Mouse (Mus musculus): ENCODE measurements around the gene Cacnb2. TPM values are rescaled to one million over a fixed set of nuclear protein-coding genes. Genes with fewer than 3 reads are reported as not detected.

Gene Cacnb2
- polyA plus RNA-seq, 1 experiment from 2014 or later: 3.3 TPM

DNA sequence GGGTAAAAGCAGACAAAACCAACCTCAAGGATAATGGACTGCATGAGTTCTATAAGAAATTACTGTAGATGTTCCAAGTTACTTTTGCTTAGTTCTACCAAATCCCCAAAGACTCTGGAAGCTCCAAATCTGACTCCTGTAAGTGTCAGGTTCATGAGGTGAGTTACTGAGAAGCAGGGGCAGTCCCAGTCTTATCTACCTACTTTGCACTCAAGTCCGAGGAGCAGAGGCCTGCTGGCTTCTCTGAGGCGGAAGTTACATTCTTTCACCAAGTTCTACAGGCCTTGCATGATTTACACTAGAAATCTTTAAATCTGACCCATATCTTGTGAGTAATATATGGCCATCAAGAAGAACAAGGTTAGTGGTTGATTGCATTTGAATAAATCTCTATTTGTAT, 329.1 kb downstream of the Cacnb2 start:
- no peak overlapping the region for H3K9ac ChIP-seq (ENCODE audit: low read length)
- H3K27me3 ChIP-seq (ENCODE audit: control insufficient read depth, insufficient read depth, low read length): no peaks in the 10 kb centered on the region
- H3K36me3 ChIP-seq (ENCODE audit: control insufficient read depth, insufficient read depth, low read length): no peaks in the 10 kb centered on the region
- no peak for ATAC-seq (ENCODE audit: insufficient read depth, low FRiP score)
- no peak overlapping the region for H3K4me2 ChIP-seq (ENCODE audit: low read depth, low read length)
- WGBS: 82% methylated on average over 2 of the region's 2 CpGs
- no peak overlapping the region for H3K4me3 ChIP-seq (replicated peaks; ENCODE audit: low read length)
- no peak overlapping the region for H3K27ac ChIP-seq (ENCODE audit: low read length)
- H3K4me1 ChIP-seq (ENCODE audit: control insufficient read depth, insufficient read depth, low read length): no peaks in the 10 kb centered on the region; the same call in 1 of the 2 replicates
- no peaks in the 10 kb centered on the region for H3K9me3 ChIP-seq (replicated peaks; ENCODE audit: control insufficient read depth, low read length)

DNA sequence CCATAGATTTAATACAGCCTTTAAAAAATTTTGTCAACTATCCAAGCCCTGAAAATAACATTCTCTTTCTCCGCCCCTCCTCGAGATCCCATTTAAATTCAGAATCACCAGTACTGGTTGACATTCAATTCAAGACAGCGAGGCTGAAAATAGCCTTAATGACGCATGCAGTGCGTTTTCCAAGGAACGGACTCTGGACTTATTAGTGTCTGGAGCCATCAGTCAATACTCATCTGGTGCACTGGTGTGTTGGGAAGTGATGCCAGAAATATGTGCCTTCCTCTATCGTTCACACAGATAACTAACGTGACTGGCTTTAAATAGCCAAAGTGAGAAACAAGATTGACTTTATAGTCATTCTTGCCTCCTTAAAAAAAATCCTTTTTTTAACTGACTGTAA, 333.6 kb downstream of the Cacnb2 start:
- 65% methylated on average over 8 of the region's 8 CpGs for WGBS
- ATAC-seq (ENCODE audit: insufficient read depth, low FRiP score): no peak

DNA sequence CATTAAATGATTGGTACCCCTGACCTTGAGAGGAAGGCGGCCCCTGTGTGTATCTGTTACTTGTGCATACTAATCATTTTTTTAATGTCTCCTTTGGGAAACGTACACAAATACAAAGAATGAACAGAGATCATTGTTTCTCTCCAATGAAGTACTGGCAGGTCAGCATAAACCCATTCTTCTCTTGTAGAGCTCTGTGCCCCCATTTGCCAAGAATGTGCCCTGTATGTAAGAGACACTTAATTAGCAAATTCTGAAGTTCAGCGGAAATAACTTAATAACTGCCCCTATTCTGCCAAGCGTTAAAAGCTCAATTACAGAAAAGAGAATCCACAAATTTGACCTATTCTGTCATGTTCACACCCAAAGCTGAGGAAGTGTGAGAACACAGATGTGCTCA, 339.4 kb downstream of the Cacnb2 start:
- H3K27me3 ChIP-seq (ENCODE audit: control insufficient read depth, insufficient read depth, low read length): no peaks in the 10 kb centered on the region
- ATAC-seq (ENCODE audit: insufficient read depth, low FRiP score): no peak
- H3K9ac ChIP-seq (ENCODE audit: low read length): no peak overlapping the region
- no peak overlapping the region for H3K4me2 ChIP-seq (ENCODE audit: low read depth, low read length)
- H3K27ac ChIP-seq (ENCODE audit: low read length): no peak overlapping the region
- H3K36me3 ChIP-seq (ENCODE audit: control insufficient read depth, insufficient read depth, low read length): no peaks in the 10 kb centered on the region
- no peaks in the 10 kb centered on the region for H3K9me3 ChIP-seq (replicated peaks; ENCODE audit: control insufficient read depth, low read length)
- WGBS: 77% methylated on average over 4 of the region's 4 CpGs
- no peaks in the 10 kb centered on the region for H3K4me1 ChIP-seq (ENCODE audit: control insufficient read depth, insufficient read depth, low read length)
- no peak overlapping the region for H3K4me3 ChIP-seq (replicated peaks; ENCODE audit: low read length)

More for the DNA sequence above, 333.6 kb downstream of the Cacnb2 start:
- Histone ChIP-seq H3K4me2 (ENCODE audit: low read depth, low read length) (no peak overlapping the region), H3K9ac (ENCODE audit: low read length) (no peak overlapping the region), H3K36me3 (ENCODE audit: control insufficient read depth, insufficient read depth, low read length) (no peaks in the 10 kb centered on the region), H3K27ac (ENCODE audit: low read length) (no peak overlapping the region), H3K27me3 (ENCODE audit: control insufficient read depth, insufficient read depth, low read length) (no peaks in the 10 kb centered on the region), H3K4me3 (replicated peaks; ENCODE audit: low read length) (no peak overlapping the region), H3K9me3 (replicated peaks; ENCODE audit: control insufficient read depth, low read length) (no peaks in the 10 kb centered on the region), H3K4me1 (ENCODE audit: control insufficient read depth, insufficient read depth, low read length) (no peaks in the 10 kb centered on the region; the same call in 1 of the 2 replicates)

DNA sequence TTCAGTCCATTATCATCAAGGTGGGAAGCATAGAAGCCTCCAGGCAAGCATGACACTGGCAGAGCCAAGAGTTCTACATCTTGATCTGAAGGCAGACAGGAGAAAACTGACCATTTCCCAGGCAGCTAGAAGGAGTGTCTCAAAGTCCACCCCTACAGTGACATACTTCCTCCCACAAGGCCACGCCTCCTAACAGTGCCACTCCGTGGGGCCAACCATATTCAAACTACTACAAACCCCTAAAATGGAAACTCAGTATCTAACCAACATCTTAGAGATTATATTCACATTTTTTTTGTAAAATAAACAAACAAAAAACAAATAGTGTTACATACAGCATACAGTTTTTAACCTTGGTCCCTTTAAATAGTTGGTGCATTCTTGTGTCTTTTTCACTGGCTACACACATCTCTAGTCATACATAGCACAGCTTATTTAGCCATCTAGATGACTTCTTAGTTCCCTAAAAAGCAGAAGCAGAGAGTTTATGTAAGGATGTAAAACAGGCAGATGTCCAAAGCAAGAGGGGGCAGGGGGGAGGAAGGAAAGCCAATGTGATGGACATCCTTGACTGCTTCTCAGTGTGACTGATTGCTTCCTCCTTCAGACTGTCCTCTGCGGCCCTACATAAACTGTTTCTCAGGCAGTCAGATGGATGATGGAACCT, 340.9 kb downstream of the Cacnb2 start:
- Histone ChIP-seq H3K27me3 (ENCODE audit: control insufficient read depth, insufficient read depth, low read length) (no peaks in the 10 kb centered on the region), H3K9ac (ENCODE audit: low read length) (no peak overlapping the region), H3K9me3 (replicated peaks; ENCODE audit: control insufficient read depth, low read length) (no peaks in the 10 kb centered on the region), H3K4me3 (replicated peaks; ENCODE audit: low read length) (no peak overlapping the region), H3K4me2 (ENCODE audit: low read depth, low read length) (no peak overlapping the region), H3K36me3 (ENCODE audit: control insufficient read depth, insufficient read depth, low read length) (no peaks in the 10 kb centered on the region), H3K27ac (ENCODE audit: low read length) (no peak overlapping the region), H3K4me1 (ENCODE audit: control insufficient read depth, insufficient read depth, low read length) (no peaks in the 10 kb centered on the region)
- WGBS: 76% methylated on average over 3 of the region's 3 CpGs
- ATAC-seq (ENCODE audit: insufficient read depth, low FRiP score): no peak

DNA sequence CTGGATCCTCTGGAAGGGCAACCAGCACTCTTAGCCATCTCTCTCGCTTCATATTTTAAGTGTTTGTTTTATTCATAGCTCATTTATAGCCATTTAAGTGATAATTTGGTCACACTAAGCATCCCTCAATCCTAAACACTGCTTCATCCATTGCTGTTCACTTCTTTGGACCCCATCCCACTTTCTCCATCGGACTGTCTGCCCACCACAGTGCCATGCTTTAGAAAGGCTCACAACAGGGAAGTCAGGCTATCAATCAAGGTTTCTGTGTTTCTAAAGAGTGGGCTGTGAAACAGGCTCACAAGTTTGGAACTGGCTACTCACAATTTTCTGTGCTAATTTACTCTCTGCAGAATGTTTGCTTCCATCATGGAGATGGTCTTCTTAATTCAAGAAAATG, 350.2 kb downstream of the Cacnb2 start:
- H3K9ac ChIP-seq (ENCODE audit: low read length): no peak overlapping the region
- H3K9me3 ChIP-seq (replicated peaks; ENCODE audit: control insufficient read depth, low read length): no peaks in the 10 kb centered on the region
- ATAC-seq (ENCODE audit: insufficient read depth, low FRiP score): no peak
- WGBS: 70% methylated on average over 2 of the region's 2 CpGs
- no peak overlapping the region for H3K4me2 ChIP-seq (ENCODE audit: low read depth, low read length)
- no peaks in the 10 kb centered on the region for H3K4me1 ChIP-seq (ENCODE audit: control insufficient read depth, insufficient read depth, low read length)
- no peaks in the 10 kb centered on the region for H3K36me3 ChIP-seq (ENCODE audit: control insufficient read depth, insufficient read depth, low read length)
- H3K4me3 ChIP-seq (replicated peaks; ENCODE audit: low read length): no peak overlapping the region
- no peaks in the 10 kb centered on the region for H3K27me3 ChIP-seq (ENCODE audit: control insufficient read depth, insufficient read depth, low read length)
- no peak overlapping the region for H3K27ac ChIP-seq (ENCODE audit: low read length)

DNA sequence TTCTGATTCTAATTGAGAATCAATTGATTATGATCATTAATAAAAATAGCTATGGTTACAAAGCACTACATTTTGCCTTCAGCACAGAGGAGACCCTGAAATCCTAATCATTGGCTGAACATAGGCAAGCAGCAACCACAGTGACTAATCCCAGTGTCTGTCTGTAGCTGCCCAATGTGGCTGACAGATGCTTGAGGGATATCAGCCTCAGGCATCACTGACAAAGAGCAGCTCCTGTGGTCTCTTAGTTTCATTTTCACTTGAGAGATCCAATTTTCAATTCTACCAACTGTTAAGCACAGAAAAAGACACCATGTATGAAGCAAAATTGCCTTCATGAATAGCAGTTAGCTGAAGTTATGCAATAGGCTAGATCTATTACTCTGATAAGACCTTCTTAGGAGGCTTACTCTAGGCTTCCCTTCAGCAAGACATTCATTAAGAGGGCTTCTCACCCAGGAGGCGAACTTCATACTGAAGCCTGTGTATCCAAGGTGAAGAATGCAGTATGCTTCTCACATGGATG, 358.1 kb downstream of the Cacnb2 start:
- no peak for ATAC-seq (ENCODE audit: insufficient read depth, low FRiP score)
- Histone ChIP-seq H3K27ac (ENCODE audit: low read length) (no peak overlapping the region), H3K9ac (ENCODE audit: low read length) (no peak overlapping the region), H3K4me2 (ENCODE audit: low read depth, low read length) (no peak overlapping the region), H3K4me1 (ENCODE audit: control insufficient read depth, insufficient read depth, low read length) (no peaks in the 10 kb centered on the region), H3K4me3 (replicated peaks; ENCODE audit: low read length) (no peak overlapping the region), H3K9me3 (replicated peaks; ENCODE audit: control insufficient read depth, low read length) (no peaks in the 10 kb centered on the region), H3K36me3 (ENCODE audit: control insufficient read depth, insufficient read depth, low read length) (no peaks in the 10 kb centered on the region), H3K27me3 (ENCODE audit: control insufficient read depth, insufficient read depth, low read length) (no peaks in the 10 kb centered on the region)
- 61% methylated on average over 1 of the region's 1 CpGs for WGBS

DNA sequence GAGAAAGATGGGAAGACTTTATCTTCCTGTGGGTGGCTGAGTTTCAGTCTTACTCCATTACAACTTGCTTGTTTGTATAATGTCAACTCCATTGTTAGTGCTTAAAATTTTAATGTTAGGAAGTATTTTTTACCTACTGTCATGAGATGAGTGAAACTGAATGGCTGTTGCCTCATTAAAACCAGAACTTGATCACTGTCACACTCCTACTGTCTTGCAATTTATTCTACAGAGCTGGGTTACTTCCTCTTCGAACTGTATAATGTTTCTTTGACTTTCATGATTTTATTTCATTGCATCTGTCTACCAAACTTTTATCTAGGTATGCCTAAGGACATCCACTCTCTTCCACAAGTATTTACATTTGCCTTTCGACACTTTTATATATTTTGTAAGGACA, 358.6 kb downstream of the Cacnb2 start:
- no peak overlapping the region for H3K4me2 ChIP-seq (ENCODE audit: low read depth, low read length)
- H3K4me3 ChIP-seq (replicated peaks; ENCODE audit: low read length): no peak overlapping the region
- no peak for ATAC-seq (ENCODE audit: insufficient read depth, low FRiP score)
- no peaks in the 10 kb centered on the region for H3K9me3 ChIP-seq (replicated peaks; ENCODE audit: control insufficient read depth, low read length)
- no peaks in the 10 kb centered on the region for H3K36me3 ChIP-seq (ENCODE audit: control insufficient read depth, insufficient read depth, low read length)
- H3K4me1 ChIP-seq (ENCODE audit: control insufficient read depth, insufficient read depth, low read length): no peaks in the 10 kb centered on the region
- 87% methylated on average over 2 of the region's 2 CpGs for WGBS
- H3K27ac ChIP-seq (ENCODE audit: low read length): no peak overlapping the region
- H3K9ac ChIP-seq (ENCODE audit: low read length): no peak overlapping the region
- no peaks in the 10 kb centered on the region for H3K27me3 ChIP-seq (ENCODE audit: control insufficient read depth, insufficient read depth, low read length)

DNA sequence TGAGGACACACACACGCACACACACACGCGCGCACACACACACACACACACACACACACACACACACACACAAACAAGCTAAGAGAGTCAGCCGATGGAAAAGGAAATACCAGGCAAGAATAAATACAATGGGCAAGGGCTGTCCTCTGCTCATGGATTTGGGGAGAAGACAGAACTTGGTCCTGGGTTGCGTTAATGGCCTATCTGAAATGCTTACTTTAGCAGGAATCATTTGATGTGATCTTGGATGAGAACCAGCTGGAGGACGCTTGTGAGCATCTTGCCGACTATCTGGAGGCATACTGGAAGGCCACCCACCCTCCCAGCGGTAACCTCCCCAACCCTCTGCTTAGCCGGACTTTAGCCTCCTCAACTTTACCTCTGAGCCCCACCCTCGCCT, 381.1 kb downstream of the Cacnb2 start:
- Histone ChIP-seq H3K4me2 (ENCODE audit: low read depth, low read length) (no peak overlapping the region), H3K27me3 (ENCODE audit: control insufficient read depth, insufficient read depth, low read length) (no peaks in the 10 kb centered on the region), H3K9ac (ENCODE audit: low read length) (no peak overlapping the region), H3K9me3 (replicated peaks; ENCODE audit: control insufficient read depth, low read length) (no peaks in the 10 kb centered on the region), H3K27ac (ENCODE audit: low read length) (no peak overlapping the region), H3K4me1 (ENCODE audit: control insufficient read depth, insufficient read depth, low read length) (no peaks in the 10 kb centered on the region), H3K4me3 (replicated peaks; ENCODE audit: low read length) (no peak overlapping the region), H3K36me3 (ENCODE audit: control insufficient read depth, insufficient read depth, low read length) (no peaks in the 10 kb centered on the region)
- ATAC-seq (ENCODE audit: insufficient read depth, low FRiP score): no peak
- WGBS: 71% methylated on average over 11 of the region's 11 CpGs

DNA sequence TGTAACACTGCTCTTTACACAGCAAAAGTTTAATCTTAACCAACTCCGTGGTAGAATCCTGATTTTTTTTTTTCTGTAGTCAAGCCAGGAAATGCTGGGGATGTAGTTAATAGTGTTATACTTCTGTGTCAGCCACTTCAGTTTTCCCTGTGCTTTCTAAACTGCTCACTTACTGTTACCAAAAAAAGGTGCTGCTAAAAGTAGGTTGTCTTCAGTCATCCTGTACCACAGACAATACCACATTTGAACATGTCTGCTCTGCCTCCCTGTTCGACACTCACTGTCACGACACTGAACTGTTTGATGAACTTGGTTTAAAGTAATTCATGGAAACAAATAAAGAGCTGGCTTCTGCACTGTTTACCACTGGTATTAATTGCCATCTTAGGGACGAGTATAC, 385.6 kb downstream of the Cacnb2 start:
- 73% methylated on average over 4 of the region's 4 CpGs for WGBS
- no peaks in the 10 kb centered on the region for H3K27me3 ChIP-seq (ENCODE audit: control insufficient read depth, insufficient read depth, low read length)
- no peak overlapping the region for H3K4me3 ChIP-seq (replicated peaks; ENCODE audit: low read length)
- H3K36me3 ChIP-seq (ENCODE audit: control insufficient read depth, insufficient read depth, low read length): no peaks in the 10 kb centered on the region
- H3K4me1 ChIP-seq (ENCODE audit: control insufficient read depth, insufficient read depth, low read length): no peaks in the 10 kb centered on the region
- no peak overlapping the region for H3K9ac ChIP-seq (ENCODE audit: low read length)
- ATAC-seq (ENCODE audit: insufficient read depth, low FRiP score): no peak
- H3K27ac ChIP-seq (ENCODE audit: low read length): no peak overlapping the region
- no peaks in the 10 kb centered on the region for H3K9me3 ChIP-seq (replicated peaks; ENCODE audit: control insufficient read depth, low read length)
- no peak overlapping the region for H3K4me2 ChIP-seq (ENCODE audit: low read depth, low read length)

Measured in stomach, embryonic 16.5 days (tissue).